Mouse (Mus musculus): Measurements from ENCODE around the gene Grwd1.

The Grwd1 gene

GRCm38 (mm10) chr7:45782271-45782670 lies 48.5 kb downstream of the Grwd1 start:
- H3K36me3 ChIP-seq (ENCODE audit: control insufficient read depth, insufficient read depth, low read length, poor library complexity, severe bottlenecking): no peaks in the 10 kb centered on the region
- DNase-seq (ENCODE audit: low read depth, low spot score): no peak
- no peaks in the 10 kb centered on the region; the same call in 1 of the 2 replicates for H3K27me3 ChIP-seq (ENCODE audit: control insufficient read depth, insufficient read depth, low read length, poor library complexity, severe bottlenecking)

DNA sequence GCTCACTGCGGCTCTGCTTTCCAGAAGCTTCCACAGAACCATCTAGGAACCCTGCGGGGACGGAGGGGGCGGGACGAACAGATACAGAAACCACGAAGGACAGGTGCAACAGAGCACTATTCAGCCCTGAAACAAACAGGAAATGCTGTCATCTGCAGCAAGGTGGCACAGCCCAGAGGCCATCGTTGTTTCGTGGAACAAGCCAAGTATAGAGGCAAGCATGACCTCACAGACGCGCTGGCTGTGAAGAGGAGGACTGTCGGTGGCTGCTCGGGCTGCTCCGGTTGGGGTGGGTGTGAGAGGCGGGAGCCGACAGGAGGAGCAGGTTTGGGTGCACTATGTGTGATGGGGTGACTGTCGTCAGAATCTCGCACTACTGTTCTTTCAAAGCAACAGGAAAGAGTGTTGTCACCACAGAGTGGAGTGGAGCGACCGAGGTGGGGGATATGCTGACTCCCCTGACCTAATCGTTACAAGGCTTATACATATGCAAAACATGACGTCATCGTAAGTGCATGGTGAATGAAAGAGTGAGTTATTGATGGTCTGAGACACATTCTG lies 51.6 kb downstream of the Grwd1 start:
- DNase-seq (ENCODE audit: low read depth, low spot score): peak; percentile 79
- Histone ChIP-seq H3K36me3 (ENCODE audit: control insufficient read depth, insufficient read depth, low read length, poor library complexity, severe bottlenecking) (no peaks in the 10 kb centered on the region), H3K27me3 (ENCODE audit: control insufficient read depth, insufficient read depth, low read length, poor library complexity, severe bottlenecking) (no peaks in the 10 kb centered on the region)

- no peak for DNase-seq (ENCODE audit: low read depth, low spot score)
- Histone ChIP-seq H3K27me3 (ENCODE audit: control insufficient read depth, insufficient read depth, low read length, poor library complexity, severe bottlenecking) (no peaks in the 10 kb centered on the region), H3K36me3 (ENCODE audit: control insufficient read depth, insufficient read depth, low read length, poor library complexity, severe bottlenecking) (no peaks in the 10 kb centered on the region)
Measured at GRCm38 (mm10) chr7:45775237-45775636, 55.5 kb downstream of the Grwd1 start.

All from splenic B cell, adult 2 months (primary cell).